Mouse (Mus musculus) G1E (cell line): ENCODE measurements around the gene Olfr373.

Source experiments
- CTCF ChIP-seq: IDR thresholded peaks from 2 replicates; pipeline ENCODE4 v1.5.1; 2012; ENCODE audit warnings: low read depth, low read length, inconsistent platforms, mixed read lengths
- GATA1 ChIP-seq: IDR thresholded peaks from 2 replicates; pipeline ENCODE4 v1.6.1; 2012; ENCODE audit warnings: borderline replicate concordance, low read length, inconsistent platforms, mixed read lengths
- GATA2 ChIP-seq: IDR thresholded peaks from 2 replicates; pipeline ENCODE4 v1.6.1; 2012; ENCODE audit warnings: low read depth, low read length, inconsistent platforms, borderline replicate concordance
- POLR2AphosphoS5 ChIP-seq: IDR thresholded peaks from 2 replicates; pipeline ENCODE4 v1.6.1; 2012; ENCODE audit warnings: low read depth, low read length, inconsistent platforms; ENCODE audit not compliant: insufficient replicate concordance
- TAL1 ChIP-seq: conservative IDR thresholded peaks from 2 replicates; pipeline ENCODE4 v1.6.1; 2012; ENCODE audit warnings: low read depth, low read length, inconsistent platforms, mixed read lengths

DNA sequence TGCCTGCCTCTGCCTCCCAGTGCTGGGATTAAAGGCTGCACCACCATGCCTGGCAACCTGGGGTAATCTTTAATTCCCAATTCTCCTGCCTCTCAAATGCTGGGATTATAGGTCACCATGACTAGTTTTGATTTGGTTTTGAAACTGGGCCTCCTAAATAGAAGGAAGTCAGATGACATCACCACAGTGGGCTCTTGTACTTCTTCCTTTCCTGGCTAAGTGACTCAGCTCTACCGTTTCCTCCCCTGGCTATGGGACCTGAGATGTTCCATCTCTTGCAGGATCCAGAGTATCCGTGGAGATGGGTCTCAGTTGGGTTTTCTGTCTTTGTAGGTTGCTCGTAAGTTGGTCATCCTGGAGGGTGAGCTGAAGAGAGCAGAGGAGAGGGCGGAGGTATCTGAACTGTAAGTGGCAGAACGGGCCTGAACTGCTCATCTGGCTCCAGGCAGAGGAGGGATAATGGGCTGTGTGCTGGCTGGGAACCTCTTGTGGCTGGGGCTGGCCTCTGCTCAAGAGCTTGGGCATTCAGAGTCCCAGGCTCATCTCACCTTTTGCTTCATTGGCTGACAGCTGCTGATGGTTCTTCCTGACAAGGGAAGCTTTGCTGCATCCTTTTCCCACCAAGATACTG, 61.5 kb downstream of the Olfr373 start:
- no peak for TF ChIP-seq GATA1
- TF ChIP-seq CTCF: no peak
- TF ChIP-seq TAL1: no peak
- TF ChIP-seq GATA2: no peak
- TF ChIP-seq POLR2AphosphoS5: no peak
